Mouse (Mus musculus) embryo, embryonic 11.5 days (tissue): ENCODE results near the gene Maml3.

Source experiments
- DNase-seq: peaks from one replicate; pipeline ENCODE4 v3.0.0-alpha.2; 2012; ENCODE audit warnings: low read depth, low spot score

The Maml3 gene

GRCm38 (mm10) chr3:51712382-51712781 lies 392.5 kb downstream of the Maml3 start:
- DNase-seq: no peak

DNA sequence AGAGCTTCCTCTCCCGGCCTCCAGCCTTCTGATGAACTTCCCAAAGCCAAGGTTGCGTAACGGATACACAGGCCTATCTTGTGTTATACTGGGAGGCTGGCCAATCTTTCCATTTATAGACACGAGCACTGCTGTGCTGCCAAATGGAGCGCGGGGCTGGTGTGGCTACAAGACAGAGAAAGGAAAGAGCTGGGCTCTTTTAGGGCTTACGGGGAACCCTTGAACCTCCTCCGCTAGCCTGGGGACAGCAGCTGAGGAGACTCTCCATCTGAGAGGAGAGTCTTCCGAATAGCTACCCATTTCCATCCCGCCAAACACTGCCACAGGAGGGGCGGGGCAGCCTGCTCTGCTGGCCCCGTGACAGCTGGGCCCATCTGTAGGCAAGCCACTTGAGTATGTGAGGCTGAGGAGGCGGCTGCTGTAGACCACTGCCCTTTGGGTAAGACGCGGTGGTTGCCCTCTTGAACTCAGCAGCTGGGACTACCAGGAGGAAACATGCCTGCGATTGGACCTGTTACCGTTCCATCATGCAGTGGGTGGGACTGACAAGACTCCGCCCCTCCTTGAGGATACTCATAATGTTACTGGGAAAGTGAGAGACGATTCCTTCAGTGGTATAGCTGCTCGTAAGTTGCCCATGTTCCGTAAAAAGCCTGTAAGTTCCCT lies 396.0 kb downstream of the Maml3 start:
- DNase-seq: no peak

DNA sequence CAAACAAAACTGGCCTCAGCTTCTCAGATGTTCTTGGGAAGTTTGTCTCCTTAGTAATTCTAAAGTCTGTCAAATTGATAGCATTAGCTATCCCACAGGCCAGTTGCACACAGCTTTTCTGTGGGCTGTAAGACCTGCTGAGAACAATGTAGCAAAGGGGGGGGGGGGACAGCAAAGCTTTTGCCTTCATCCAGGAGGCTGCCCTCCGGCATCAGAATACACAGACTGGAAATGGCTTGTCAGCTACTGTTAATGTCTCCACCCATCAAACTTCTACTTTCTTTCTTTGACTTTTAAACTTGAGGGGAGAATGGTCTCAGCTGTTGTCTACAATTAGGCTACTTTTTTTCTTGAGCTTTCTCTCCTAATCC lies 396.5 kb downstream of the Maml3 start:
- DNase-seq: no peak

GRCm38 (mm10) chr3:51705220-51705619 lies 399.7 kb downstream of the Maml3 start:
- no peak for DNase-seq

DNA sequence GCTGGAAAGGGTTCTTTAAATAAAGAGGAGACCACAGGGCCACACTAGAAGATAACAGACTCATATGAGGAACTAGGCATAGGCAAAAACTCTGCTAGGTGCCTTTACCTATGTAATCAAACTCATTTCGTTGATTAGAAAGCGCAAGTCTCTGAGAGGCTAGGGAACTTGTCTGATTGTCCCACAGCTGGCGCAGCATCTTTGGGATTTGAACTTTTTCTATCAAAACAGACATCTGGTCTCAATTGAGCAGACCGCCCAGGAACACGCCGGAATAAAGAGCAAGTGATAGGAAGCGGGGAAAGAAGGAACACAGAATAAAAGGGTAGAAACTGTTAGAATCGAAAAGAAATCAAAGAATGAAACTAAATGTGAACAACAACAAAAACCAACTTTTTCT lies 401.4 kb downstream of the Maml3 start:
- DNase-seq: no peak

- no peak for DNase-seq
Observed at GRCm38 (mm10) chr3:51702701-51703286, 402.1 kb downstream of the Maml3 start.

DNA sequence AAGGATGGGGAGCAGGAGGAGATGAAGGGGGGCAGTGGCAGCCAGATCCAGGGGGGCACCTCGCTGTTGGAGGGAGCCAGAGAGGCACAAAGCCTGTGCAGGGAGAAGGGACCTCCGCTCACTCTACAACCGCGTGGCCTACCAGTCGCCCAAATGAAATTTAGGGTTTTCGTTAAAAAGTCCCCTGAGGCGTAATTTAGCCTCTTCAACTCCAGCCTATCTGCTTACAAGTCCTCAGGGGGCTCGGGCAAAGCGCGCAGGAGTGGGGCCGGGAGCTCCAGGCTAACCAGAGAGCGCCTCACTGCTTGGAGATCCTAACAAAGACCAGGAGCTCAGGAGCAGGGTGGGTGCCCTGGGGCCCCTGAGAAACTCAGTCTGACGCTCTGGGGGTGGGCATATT lies 402.9 kb downstream of the Maml3 start:
- DNase-seq: peak; percentile 42

- peak; percentile 81 for DNase-seq
Observed at GRCm38 (mm10) chr3:51701281-51701751, 403.6 kb downstream of the Maml3 start.

GRCm38 (mm10) chr3:51700731-51701280 lies 404.1 kb downstream of the Maml3 start:
- DNase-seq: no peak

GRCm38 (mm10) chr3:51700123-51700522 lies 404.8 kb downstream of the Maml3 start:
- no peak for DNase-seq

DNA sequence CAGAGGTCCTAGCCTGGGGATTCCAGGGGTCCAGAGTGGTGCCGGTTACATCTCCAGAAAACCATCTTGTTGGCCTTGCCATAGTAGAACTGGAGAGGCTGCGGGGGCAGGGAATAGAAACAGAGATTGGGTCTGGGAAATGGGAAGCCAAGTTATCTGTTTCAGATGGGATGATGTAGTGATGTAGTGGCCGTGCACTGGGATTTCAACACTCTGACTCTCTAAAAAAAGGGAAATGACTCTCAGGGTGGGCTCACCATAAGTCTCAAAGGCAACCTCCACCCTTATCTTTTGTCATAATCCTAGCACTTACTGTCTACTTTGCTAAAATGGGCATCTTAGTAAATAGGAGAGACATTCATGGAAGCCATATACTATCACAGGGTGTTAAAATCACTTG lies 406.9 kb downstream of the Maml3 start:
- no peak for DNase-seq

DNA sequence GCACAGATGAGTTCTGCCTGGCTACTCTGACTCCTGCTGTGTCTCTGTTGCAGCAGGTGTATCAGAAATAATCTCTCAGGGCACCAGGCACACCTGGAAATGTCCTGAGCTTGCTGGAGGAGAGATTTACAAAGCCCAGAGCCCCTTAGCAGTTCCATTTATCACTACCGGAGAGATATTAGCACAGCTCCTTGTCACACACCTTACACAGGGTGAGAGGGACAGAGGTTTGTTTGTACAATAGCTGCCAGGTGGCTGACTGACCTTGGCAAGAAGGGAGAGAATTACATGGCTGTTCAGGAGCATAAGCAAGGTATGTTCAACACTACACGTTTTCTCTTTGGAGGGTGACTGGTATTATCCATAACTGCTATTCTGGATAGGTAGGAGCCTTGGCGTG lies 409.2 kb downstream of the Maml3 start:
- no peak for DNase-seq

DNA sequence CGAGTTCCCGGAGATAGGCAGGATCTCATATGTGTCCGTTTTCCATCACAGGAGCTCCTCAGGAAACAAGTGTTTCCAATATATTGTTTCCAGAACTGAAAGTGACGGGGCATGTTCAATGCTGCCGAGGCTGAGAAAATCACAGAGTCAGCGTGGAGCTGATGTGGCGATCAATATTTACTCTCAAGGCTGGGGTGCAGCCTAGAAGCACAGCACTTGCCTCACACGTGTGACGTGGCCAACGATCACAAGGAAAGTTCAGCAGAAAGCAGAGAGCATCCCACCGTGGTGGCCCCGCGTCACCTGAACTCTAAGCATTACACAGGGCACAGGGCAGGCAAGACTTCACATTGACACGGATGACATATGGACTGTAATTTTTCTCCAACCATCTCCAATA lies 410.3 kb downstream of the Maml3 start:
- no peak for DNase-seq

DNA sequence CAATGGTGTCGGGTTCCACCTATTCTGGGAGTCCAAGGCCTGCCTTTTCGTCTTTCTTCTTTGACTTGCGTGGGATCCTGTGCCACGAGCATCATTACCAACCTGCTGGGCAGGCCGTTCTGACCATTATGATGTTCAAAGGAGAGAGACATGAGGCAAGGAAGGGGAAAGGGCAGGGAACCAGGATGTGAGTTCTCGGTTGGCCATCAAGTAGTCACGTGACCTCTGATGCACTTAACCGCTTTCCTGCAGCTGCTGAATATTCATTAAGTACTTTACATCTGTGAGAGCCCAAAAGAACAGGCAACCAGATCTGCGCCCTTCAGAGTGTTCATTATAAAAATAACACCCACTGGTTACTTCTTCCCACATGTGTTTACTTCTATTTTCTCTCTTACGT lies 411.7 kb downstream of the Maml3 start:
- no peak for DNase-seq

DNA sequence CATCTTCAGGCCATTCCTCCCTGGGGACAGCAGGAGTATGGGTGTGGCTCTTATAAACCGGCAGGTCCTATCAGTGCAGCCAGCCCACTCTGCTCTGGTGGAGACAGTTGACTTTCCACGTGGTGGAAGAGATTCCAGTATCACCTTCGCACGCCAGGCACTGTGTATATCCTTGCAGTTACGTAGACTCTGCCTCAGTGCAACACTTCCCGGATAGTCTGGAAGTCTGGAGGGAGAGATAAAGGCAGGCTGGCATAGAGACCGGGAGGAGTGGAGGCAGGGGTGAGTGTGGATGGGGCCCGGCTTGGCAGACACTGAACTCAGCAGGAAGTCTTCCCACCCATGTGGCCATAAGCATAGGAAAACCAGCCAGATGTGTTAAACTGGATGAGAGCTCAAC lies 416.2 kb downstream of the Maml3 start:
- no peak for DNase-seq

GRCm38 (mm10) chr3:51686791-51687190 lies 418.1 kb downstream of the Maml3 start:
- DNase-seq: no peak

DNA sequence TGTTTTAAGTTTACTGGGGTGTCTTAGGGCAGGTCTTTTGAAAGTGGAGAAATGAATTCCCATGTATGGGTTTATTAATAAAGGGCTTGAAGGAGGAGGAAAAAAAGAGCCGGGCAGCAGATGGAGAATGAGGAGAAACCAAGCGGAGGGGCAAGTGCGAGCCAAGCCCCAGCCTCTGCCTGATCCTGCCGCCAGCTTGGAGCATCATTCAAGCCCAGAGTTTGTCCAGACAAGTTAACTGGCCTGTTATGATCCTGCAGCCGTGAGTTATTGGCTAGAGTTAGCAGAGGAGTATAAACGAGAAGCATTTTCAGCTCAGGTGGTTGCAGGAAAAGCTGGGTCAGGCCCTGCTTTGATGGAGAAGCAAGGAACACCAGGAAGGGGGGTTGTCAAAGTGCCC lies 418.6 kb downstream of the Maml3 start:
- DNase-seq: no peak

DNA sequence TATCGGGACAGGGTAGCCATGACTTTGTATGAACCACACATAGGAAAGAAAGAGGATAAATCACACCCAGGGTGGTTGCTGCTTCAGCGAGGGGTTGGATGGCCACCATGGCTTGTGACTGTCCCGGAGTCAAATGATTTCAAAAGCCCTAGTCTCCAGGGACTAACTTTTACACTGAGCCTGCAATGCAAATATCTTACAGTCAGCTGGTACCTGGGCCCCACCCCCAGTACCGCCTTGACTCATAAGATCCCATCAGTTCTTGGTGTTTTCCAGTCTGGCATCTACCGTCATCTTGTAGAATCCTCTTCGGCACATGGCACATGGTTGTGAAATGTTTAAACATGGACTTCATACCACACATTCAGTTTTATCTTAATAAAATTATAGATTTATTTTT lies 419.3 kb downstream of the Maml3 start:
- DNase-seq: no peak

GRCm38 (mm10) chr3:51674963-51675362 lies 429.9 kb downstream of the Maml3 start:
- DNase-seq: no peak

GRCm38 (mm10) chr3:51673408-51674086 lies 431.3 kb downstream of the Maml3 start:
- no peak for DNase-seq

GRCm38 (mm10) chr3:51672631-51673030 lies 432.2 kb downstream of the Maml3 start:
- DNase-seq: no peak

GRCm38 (mm10) chr3:51671071-51671469 lies 433.8 kb downstream of the Maml3 start:
- DNase-seq: no peak
